Mouse (Mus musculus) cortical plate, adult 2 months (tissue): ENCODE results near the gene Hivep2.

Experiments
- CTCF ChIP-seq: fragments of 200-500 bp; IDR thresholded peaks from 2 replicates; pipeline ENCODE4 v1.5.1; 2011; ENCODE audit warnings: mild to moderate bottlenecking, control low read depth, low read length; ENCODE audit not compliant: insufficient read depth; ENCODE audit errors: extremely low read depth
- POLR2A ChIP-seq: fragments of 200-500 bp; IDR thresholded peaks from 2 replicates; pipeline ENCODE4 v1.6.1; 2011; ENCODE audit warnings: mild to moderate bottlenecking, low read length, control low read depth; ENCODE audit not compliant: insufficient read depth; ENCODE audit errors: extremely low read depth

DNA sequence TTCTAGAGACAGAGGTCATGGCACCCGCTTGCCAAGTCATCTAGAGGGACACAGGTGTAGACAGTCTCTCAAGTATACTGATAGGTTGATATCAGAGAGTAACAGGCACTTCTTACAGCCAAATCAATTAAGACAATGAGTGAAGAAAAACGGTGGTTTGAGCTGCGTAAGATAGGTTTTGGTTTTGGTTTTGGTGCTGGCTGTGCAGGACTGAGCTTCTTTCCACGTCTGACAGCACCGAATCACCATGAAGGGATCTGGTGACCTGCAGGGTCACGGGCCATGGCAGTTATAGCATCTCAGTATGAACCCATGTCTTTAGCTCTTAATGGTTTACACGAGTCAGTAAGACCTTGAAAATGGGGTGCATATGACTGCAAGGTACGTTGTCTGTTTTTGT is 84.7 kb downstream of the Hivep2 start:
- no peak for TF ChIP-seq CTCF
- no peak for TF ChIP-seq POLR2A
